Mouse (Mus musculus): ENCODE data around the gene Stmn3.
A peak's percentile ranks its signal among the peaks of the same experiment; 100 is the strongest.

Stmn3 gene

DNA sequence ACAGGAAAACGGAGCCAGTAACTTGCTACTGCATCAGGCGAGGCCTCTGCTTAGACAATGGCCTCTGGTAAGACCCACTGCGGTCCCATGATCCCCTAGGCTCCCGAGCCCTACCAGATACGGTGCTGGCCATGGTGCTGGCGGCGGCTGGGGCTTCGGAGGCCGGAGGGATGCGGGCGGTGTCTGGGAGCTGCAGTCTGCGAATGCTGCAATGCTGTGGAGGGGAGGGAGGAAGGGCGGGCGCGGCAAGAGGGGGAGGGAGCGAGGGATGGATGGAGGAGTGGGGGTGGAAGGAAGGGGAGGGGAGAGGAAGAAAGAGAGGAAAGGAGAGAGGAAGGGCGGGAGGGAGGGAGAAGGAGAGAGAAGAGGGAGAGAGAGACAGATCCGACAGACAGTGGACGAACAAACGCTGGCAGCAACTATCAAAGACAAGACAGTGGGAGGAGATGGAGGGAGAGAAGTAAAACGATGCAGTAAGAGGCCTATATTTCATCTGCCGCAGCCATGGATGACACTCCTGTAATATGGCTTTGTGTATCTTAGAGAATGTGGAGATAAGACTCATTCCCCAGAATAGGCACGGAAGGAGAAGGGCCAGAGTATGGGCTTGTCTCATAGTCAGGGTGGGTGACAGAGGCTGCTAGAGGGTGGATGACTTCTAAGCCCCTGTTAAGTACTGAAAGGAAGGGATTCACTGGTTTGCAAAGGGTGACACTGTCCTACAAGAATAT, at the start of gene Stmn3:
Gene Stmn3, minus strand, starts transcription at position 421 of the 731 bp plus-strand sequence.
- peak; percentile 86 for DNase-seq

GRCm38 (mm10) chr2:181363946-181364345, 49.6 kb upstream of the Stmn3 start:
- DNase-seq, result no peak

DNA sequence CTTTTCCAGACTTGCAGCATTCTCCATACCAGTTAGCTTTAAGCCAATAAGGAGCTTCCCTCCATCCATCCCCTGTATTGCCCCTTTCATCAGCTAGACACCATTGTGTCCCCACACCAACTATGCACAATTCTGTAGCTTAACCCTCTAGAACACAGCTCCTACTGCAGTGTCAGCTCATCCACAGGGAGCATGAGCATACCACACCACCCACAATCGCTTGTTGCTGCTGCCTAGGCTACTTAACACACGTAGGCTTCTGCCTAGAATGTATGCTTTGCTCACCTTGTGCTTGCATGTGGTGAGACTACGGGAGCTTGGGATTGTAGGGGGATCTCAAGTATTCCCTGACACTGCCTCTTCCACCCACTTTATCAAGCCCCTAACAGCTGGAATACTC, 42.5 kb upstream of the Stmn3 start:
- no peak for DNase-seq

DNA sequence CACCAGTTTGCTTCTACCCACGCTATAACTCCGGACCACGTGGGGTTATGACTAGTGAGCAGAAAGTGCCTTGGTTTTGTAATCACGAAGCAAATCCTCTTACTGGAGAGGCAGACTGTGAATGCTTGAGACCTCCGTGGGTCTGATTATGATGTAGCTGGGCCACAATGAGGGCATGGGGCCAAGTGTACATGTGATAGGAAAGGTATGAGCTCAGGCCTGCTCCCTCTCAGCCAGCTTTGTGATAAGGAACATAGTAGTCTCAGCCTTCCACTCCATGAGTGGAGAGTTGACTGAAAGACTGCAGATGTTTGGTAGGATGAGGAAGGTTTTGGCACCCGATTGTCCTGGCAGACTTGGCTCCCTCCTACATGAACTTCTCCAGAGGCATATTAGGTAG, 28.5 kb upstream of the Stmn3 start:
- no peak for DNase-seq

DNA sequence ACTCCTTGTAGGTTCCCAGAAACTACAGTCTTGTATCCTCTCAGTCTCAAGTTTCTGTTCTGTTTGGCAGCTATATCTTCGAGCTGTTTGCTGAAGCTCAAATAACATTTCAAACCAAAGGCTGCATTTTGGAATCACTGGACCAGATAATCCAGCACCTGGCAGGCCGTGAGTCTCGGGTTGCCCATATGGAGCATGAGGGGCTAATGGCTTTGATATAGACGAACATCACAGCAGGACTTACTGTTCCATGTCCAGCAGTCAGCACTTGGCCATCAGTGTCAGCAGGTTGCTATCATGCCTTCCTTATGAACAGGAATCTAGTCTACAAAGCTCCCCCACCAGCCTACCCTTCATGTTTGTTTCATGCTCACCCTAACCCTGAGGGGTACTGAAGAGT, 26.1 kb upstream of the Stmn3 start:
- no peak for DNase-seq

GRCm38 (mm10) chr2:181334023-181334422, 19.7 kb upstream of the Stmn3 start:
- DNase-seq, result peak; percentile 82

GRCm38 (mm10) chr2:181332542-181332941, 18.2 kb upstream of the Stmn3 start:
- no peak for DNase-seq

GRCm38 (mm10) chr2:181326098-181326497, 11.8 kb upstream of the Stmn3 start:
- DNase-seq, result no peak

- no peak for DNase-seq
Measured at GRCm38 (mm10) chr2:181322136-181322535, 7.8 kb upstream of the Stmn3 start.

DNA sequence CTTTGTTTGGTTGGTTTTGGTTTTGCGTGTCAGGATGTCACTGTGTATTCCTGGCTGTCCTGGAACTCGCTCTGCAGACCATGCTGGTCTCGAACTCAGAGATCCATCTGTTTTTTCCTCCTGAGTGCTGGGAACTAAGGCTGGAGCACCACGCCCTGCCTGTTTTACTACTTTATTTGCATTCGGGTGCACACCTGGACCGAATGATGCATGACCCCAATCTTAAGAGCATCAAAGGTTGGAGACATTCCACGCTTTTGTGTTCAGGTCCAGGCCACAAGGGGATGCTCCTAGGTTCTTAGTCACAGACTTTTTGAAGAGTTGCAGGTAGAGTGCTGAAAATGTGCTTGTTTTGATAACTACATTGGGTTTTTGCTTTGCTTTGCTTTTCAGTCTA, 5.8 kb upstream of the Stmn3 start:
- no peak for DNase-seq

- DNase-seq, result peak; percentile 89
Measured at GRCm38 (mm10) chr2:181319248-181320102, 5.2 kb upstream of the Stmn3 start, which contains the start of gene Rtel1. Rtel1 (plus strand) TSS chr2:181319739.

DNA sequence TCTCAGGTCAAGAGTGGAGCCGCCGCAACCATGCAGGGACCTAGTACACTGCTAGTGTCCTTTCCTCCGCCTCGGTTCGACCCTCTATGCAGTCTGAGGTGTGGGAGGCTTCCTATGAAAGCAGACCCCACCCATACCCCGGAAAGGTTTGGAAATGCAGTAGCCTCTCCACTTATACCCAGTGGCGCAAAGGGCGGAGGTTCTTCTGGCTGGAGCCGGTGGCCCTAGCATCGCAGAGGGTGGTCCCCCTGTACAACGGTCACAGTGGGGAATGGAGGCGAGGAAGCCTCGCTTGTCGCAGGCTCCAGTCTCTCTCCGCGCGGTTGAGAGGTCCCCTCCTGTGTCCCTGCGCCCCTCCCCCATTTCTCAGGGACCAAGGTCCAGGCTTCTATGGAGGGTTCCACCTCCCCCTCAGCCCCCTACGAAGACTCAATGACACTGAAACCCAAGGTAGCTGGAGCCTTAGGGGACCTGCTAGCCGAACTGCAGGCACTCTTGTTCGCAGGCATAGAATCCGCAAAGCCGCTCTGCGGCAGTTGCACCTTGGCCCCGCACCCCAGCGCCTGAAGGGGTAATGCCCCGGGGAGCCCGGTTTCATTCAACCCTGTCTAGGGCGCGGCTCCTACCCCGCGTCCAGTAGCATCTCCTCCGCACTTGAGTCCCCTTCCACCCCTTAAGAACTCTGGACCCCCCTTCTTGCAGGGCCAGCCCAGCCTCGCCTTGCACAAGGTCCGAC, 788 bp downstream of the Stmn3 start:
- no peak for DNase-seq

GRCm38 (mm10) chr2:181313006-181313343, 1.3 kb downstream of the Stmn3 start:
- no peak for DNase-seq

DNA sequence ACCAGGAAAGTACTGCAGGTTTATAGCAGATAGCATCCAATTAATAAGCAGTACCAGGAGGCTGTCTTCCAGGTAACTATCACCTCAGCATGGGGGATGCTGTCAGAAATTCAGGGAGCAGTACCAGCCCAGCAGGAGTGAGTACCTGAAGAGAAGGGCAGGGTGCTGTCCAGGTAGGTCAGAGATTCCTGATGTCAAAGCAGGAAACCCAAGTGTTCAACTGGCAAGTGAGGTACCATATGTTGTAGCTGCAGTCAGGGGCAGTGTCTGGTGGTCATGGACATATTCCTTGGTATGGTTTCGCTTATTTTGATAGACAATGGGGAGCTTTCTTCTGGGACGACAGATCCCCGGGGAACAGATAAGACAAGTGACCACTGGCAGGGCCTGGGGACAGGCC, 1.9 kb downstream of the Stmn3 start:
- no peak for DNase-seq

- peak; percentile 70 for DNase-seq
Measured at GRCm38 (mm10) chr2:181307144-181307804, 7.0 kb downstream of the Stmn3 start.

DNA sequence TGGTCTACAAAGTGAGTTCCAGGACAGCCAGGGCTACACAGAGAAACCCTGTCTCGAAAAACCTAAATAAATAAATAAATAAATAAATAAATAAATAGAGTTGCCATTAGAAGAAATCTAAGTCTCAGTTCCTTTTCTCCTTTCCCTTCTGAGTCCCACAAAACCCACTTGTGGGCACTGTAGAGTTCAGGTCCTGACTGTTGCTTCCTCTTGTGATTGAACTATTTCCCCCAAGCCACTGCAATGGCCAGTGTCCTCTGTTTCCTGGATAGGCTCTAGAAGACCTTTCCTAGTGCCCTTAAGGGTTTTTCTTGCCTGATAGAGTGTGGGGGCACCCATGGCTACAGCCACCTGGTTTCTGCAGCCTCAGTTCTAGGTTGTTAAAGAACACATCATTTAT, 9.4 kb downstream of the Stmn3 start:
- no peak for DNase-seq

- peak; percentile 71 for DNase-seq
Measured at GRCm38 (mm10) chr2:181302041-181302440, 12.3 kb downstream of the Stmn3 start.

- no peak for DNase-seq
Measured at GRCm38 (mm10) chr2:181290937-181291336, 23.4 kb downstream of the Stmn3 start.

GRCm38 (mm10) chr2:181288691-181289090, 25.6 kb downstream of the Stmn3 start:
- DNase-seq, result no peak

DNA sequence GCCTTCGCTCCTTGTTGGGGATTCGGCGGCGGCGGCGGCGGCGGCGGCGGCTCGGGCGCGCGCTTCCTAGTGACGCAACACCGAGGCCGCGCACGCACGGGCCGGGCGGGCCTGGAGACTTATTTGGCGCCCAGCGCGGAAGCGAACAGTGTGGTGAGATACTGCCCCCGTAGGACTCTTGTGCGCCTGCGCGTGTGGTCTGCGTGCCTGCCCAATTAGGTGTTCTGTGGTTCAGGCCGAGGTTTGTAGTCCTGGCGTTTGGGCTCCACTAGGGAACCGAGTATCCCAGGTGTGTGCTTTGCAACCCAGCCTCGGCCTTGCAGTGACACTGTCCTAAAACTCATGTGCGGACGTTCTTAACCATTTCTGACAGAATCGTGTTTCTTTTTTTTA, 26.3 kb downstream of the Stmn3 start, which contains the start of gene Gmeb2:
Gene Gmeb2, minus strand, starts transcription at position 78 of the 393 bp plus-strand sequence.
- DNase-seq, result peak; percentile 95

DNA sequence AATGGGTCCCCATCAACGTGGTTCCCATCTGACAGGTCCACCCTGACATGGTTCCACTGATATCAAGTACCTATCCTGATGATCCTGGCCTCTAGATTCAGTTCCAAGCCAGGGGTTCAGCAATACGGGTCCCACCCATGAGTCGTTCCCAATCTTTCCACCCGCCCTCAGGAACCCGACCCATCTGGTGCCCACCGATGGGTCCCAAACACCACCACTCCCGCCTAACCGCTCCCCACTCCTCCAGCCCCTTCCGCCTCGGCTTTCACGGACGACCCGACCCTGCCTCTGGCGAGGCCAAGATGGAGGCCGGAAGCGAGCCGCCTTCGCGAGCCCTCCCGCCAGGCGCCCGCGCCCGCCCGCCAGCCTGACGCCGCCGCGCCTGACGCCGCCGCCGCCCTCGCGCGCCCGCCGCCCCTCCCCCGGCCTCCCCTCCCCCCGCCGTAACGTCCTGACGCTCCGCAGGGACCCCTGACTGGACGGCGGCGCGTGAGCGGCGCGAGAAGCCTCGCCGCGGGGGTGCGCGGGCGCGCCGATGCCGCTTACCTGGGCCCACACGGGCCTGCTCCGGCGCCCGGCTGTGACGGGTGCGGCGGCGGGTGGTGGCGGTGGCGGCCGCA, 26.9 kb downstream of the Stmn3 start:
- peak; percentile 91 for DNase-seq

DNA sequence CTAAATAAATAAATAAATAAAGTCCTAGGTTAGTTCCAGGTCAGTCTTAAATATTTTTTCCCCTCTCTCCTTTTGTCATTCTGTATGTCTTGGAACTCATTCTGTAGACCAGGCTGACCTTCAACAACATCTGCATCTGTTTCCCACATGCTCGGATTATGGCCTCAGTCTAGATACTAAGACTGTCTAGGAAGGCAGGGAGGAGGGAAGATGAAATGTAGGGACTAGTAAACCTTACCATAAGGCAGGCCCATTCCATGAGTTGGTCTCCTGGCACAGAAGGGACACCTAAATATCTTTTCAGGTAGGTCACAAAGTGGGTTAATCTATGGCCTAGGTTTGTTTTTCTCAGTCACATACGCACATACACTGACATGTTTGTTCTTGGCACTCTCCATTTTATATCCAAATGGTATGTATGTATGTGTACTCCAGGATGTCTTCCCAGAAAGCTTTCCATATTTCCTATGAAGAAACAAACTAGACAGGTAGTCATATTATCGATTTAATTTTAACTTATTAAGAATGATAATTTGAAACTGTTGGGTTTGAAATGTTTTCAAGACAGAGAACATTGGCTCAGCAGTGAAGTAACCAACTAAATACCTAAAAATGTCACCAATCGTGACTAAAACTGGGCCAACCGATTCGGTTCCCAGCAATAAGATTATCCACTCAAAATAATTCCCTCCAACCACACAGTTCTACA, 27.5 kb downstream of the Stmn3 start:
- DNase-seq, result no peak

Measured in kidney, postnatal 10 days (tissue).